Mouse (Mus musculus): Measurements from ENCODE around the gene Gm42791. TPM values are rescaled to one million over a fixed set of nuclear protein-coding genes. Genes with fewer than 3 reads are reported as not detected.

Gm42791 gene
- polyA plus RNA-seq, 1 experiment from 2014 or later, result 2.0 TPM

DNA sequence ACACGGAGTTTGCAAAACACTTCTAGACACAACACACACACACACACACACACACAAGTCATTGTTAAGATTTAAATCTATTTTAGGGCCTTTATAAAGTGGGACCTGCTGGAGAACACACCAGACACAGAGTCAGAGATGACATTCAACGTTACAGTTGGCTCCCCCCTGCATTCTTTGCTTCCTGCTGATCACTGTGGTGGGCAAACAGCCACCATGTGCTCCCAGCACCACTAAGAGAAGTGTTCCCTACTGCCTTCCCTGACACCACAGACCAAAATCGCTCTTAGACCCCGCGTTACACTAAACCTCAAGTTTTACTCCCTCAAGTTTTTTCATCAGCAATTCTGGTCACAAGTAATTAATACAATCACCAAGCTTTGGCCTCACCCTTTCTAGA lies 26.8 kb downstream of the Gm42791 start:
- no peak for DNase-seq (ENCODE audit: low spot score)
- Histone ChIP-seq H3K27ac (replicated peaks) (no peak overlapping the region), H3K27me3 (ENCODE audit: low read depth, poor library complexity, severe bottlenecking) (peaks cover 3% of the 10 kb centered on the region; the same call in 1 of the 2 replicates), H3K9me3 (replicated peaks) (no peaks in the 10 kb centered on the region), H3K4me3 (no peak overlapping the region), H3K4me1 (peaks cover 24% of the 10 kb centered on the region), H3K36me3 (no peaks in the 10 kb centered on the region)
- WGBS, result 71% methylated on average over 5 of the region's 5 CpGs

DNA sequence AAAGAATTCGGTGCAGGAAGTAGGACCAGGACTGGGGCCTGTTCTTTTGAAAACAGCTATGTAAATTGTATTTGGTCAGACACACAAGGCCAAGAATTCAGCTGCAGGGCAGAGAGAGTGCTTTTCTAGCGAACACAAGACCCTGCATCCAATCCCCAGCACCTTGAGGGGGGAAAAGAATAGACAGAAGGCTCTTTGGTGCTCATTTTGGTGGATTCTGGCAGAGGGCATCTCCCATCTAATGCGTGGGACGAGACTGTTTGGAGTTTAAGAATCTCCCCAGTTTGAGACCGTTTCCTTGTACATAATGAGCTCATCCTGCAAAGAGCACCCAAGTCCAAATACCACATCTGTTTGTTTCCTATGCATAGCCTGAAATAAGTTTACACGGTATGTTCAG lies 28.6 kb downstream of the Gm42791 start:
- no peak for DNase-seq (ENCODE audit: low spot score)
- no peaks in the 10 kb centered on the region for H3K9me3 ChIP-seq (replicated peaks)
- 70% methylated on average over 6 of the region's 6 CpGs for WGBS
- H3K27me3 ChIP-seq (ENCODE audit: low read depth, poor library complexity, severe bottlenecking), result peaks cover 3% of the 10 kb centered on the region; the same call in 1 of the 2 replicates
- H3K27ac ChIP-seq (replicated peaks), result peak overlapping the region; percentile 52
- H3K4me3 ChIP-seq, result no peak overlapping the region
- H3K36me3 ChIP-seq, result no peaks in the 10 kb centered on the region
- H3K4me1 ChIP-seq, result peaks cover 18% of the 10 kb centered on the region

DNA sequence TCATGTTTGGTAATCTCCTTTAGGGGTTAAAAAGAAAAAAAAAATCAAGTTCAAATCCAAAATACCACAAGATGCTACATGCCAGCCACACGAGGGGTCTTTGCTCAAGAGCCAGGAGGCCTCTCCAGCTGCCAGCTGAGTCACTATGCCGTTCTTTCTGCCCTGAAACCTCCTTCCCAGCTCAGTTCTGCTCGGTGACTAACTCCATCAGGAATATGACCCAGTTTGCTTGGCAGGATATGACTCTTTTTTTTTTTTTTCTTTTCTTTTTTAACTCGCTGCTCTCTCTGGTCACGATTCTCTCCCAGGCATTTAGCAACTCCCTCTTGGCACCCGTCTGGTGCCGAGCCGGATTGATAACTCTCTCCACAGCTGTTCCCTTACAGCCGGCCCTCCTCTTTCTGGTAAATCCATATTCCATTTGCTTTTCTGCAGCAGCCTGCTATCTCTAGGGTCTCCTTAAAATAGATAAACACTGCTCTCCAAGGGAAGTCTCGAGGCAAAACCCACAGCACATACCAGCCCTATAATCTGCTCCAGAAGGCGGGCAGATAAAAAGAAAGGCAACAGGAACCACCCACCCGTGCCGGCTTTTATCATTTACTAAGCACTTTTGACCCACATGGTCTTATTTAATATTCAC lies 29.1 kb downstream of the Gm42791 start:
- WGBS, result 51% methylated on average over 13 of the region's 13 CpGs
- no peak for DNase-seq (ENCODE audit: low spot score)
- no peaks in the 10 kb centered on the region for H3K36me3 ChIP-seq
- peaks cover 18% of the 10 kb centered on the region for H3K4me1 ChIP-seq
- no peak overlapping the region for H3K4me3 ChIP-seq
- no peaks in the 10 kb centered on the region; the same call in 1 of the 2 replicates for H3K27me3 ChIP-seq (ENCODE audit: low read depth, poor library complexity, severe bottlenecking)
- peak overlapping the region; percentile 52 for H3K27ac ChIP-seq (replicated peaks)
- no peaks in the 10 kb centered on the region for H3K9me3 ChIP-seq (replicated peaks)

DNA sequence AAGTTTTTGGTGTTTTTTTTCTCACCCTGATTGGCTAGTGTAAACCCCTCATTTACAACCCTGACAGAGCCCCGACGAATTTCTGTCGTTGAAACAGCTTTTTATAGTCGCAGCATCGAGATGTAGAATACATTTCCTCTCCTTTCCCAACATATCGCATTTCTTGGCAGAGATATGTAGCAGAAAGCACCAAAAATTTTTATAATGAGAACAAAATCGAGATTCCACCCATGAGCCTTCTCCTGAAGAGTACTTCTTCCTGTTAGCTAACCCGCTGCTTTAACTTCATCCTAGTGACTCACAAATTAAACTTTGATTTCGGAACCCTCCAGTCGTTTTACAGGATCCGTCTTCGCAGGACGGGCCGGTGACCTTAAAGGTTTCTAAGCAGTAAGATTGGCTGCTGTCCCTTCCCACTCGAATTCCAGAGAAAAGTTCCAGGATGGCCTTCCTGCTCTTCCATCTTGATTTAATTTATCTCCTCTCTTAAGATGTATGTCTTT lies 29.8 kb downstream of the Gm42791 start:
- Histone ChIP-seq H3K4me3 (no peak overlapping the region), H3K36me3 (no peaks in the 10 kb centered on the region), H3K9me3 (replicated peaks) (no peaks in the 10 kb centered on the region), H3K27ac (replicated peaks) (no peak overlapping the region), H3K4me1 (peaks cover 23% of the 10 kb centered on the region), H3K27me3 (ENCODE audit: low read depth, poor library complexity, severe bottlenecking) (peaks cover 7% of the 10 kb centered on the region)
- no peak for DNase-seq (ENCODE audit: low spot score)
- WGBS, result 78% methylated on average over 15 of the region's 15 CpGs

DNA sequence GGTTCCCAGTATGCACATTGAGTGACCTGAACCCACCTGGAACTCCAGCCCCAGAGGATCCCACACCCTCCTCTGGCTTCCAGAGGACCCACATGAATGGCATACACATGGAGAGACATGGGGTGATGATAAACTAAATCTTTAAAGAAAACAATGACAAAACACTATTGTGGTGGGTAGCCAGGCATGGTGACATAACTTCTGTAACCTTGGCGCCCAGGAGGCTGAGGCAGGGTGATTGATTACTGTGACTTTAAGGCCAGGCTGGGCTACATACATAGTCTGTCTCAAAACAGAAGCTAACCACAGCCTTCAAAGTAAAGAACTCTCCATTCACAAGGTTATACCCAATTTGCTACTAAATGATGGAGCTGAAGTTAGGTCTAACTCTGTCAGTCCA lies 30.7 kb downstream of the Gm42791 start:
- WGBS, result 81% methylated on average over 1 of the region's 1 CpGs
- no peaks in the 10 kb centered on the region for H3K36me3 ChIP-seq

GRCm38 (mm10) chr5:148960211-148960610 lies 34.7 kb downstream of the Gm42791 start:
- no peaks in the 10 kb centered on the region for H3K36me3 ChIP-seq
- WGBS, result 70% methylated on average over 10 of the region's 10 CpGs
- no peak for DNase-seq (ENCODE audit: low spot score)
- peaks cover 14% of the 10 kb centered on the region for H3K27me3 ChIP-seq (ENCODE audit: low read depth, poor library complexity, severe bottlenecking)
- H3K4me3 ChIP-seq, result no peak overlapping the region
- H3K27ac ChIP-seq (replicated peaks), result no peak overlapping the region
- H3K4me1 ChIP-seq, result peaks cover 26% of the 10 kb centered on the region
- H3K9me3 ChIP-seq (replicated peaks), result no peaks in the 10 kb centered on the region

More for the DNA sequence above, 30.7 kb downstream of the Gm42791 start:
- Histone ChIP-seq H3K4me3 (no peak overlapping the region), H3K9me3 (replicated peaks) (no peaks in the 10 kb centered on the region), H3K27me3 (ENCODE audit: low read depth, poor library complexity, severe bottlenecking) (peaks cover 11% of the 10 kb centered on the region), H3K4me1 (peaks cover 28% of the 10 kb centered on the region), H3K27ac (replicated peaks) (no peak overlapping the region)
- no peak for DNase-seq (ENCODE audit: low spot score)

DNA sequence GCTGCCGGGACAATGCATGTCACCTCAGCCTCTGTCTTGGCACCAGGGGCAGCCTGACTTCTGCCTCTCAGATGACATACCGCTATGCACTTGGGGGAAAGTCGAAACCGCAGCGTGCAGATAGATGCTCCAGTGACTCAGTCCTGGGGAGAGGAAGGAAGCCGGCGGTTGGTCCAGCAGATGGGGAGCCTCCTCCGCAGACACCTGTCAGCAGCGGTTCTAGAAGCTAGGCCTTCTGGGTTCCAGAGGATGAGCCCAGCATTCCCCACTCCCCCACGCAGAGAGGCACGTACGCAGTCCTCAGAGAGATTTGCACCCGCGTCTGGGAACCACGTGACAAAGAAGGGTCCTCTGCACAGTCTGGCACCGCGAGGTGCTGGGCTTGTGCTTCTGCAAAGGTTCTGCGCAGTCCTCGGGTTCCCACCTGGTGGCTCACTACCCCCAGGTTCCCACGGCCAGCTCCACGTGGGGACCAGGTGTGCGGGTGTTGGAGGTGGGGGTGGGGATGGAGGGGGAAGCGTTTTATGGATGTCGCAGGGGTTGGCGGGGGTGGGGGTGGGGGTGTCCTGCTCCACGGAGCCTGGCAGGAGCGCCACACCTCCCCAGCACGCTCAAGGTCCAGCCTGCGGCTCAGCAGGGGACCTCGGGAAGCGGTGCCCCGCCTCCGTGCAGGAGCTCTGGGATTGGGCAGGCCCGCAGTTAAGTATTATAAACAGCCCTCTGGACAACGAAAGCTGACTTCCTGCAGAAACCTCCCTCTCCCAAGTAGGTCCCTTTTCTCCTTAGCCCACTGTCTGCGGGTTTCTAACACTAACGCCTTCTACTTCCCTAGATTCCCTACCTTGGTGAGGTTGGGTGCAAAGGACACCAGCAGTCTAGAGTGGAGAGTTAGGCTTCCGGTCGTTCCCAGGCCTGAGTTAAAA lies 35.6 kb downstream of the Gm42791 start:
- Histone ChIP-seq H3K4me1 (peaks cover 26% of the 10 kb centered on the region), H3K27me3 (ENCODE audit: low read depth, poor library complexity, severe bottlenecking) (peaks cover 14% of the 10 kb centered on the region), H3K4me3 (peak overlapping the region; percentile 57), H3K36me3 (no peaks in the 10 kb centered on the region), H3K9me3 (replicated peaks) (no peaks in the 10 kb centered on the region), H3K27ac (replicated peaks) (peak overlapping the region; percentile 61)
- DNase-seq (ENCODE audit: low spot score), result no peak
- WGBS, result 3% methylated on average over 39 of the region's 39 CpGs

- no peak overlapping the region for H3K4me3 ChIP-seq
- no peak for DNase-seq (ENCODE audit: low spot score)
- H3K9me3 ChIP-seq (replicated peaks), result no peaks in the 10 kb centered on the region
- H3K27me3 ChIP-seq (ENCODE audit: low read depth, poor library complexity, severe bottlenecking), result peaks cover 14% of the 10 kb centered on the region
- WGBS, result 42% methylated on average over 9 of the region's 9 CpGs
- H3K27ac ChIP-seq (replicated peaks), result no peak overlapping the region
- H3K36me3 ChIP-seq, result no peaks in the 10 kb centered on the region
- H3K4me1 ChIP-seq, result peaks cover 26% of the 10 kb centered on the region
Measured at GRCm38 (mm10) chr5:148958355-148958754, 36.6 kb downstream of the Gm42791 start.

- H3K4me1 ChIP-seq, result peaks cover 26% of the 10 kb centered on the region
- H3K4me3 ChIP-seq, result no peak overlapping the region
- no peaks in the 10 kb centered on the region for H3K36me3 ChIP-seq
- DNase-seq (ENCODE audit: low spot score), result no peak
- H3K9me3 ChIP-seq (replicated peaks), result no peaks in the 10 kb centered on the region
- H3K27me3 ChIP-seq (ENCODE audit: low read depth, poor library complexity, severe bottlenecking), result peaks cover 14% of the 10 kb centered on the region
- no peak overlapping the region for H3K27ac ChIP-seq (replicated peaks)
- WGBS, result 68% methylated on average over 9 of the region's 9 CpGs
Measured at GRCm38 (mm10) chr5:148956898-148957535, 37.9 kb downstream of the Gm42791 start.

- H3K9me3 ChIP-seq (replicated peaks), result no peaks in the 10 kb centered on the region
- no peak overlapping the region for H3K27ac ChIP-seq (replicated peaks)
- DNase-seq (ENCODE audit: low spot score), result no peak
- H3K4me3 ChIP-seq, result no peak overlapping the region
- H3K4me1 ChIP-seq, result peaks cover 26% of the 10 kb centered on the region
- 87% methylated on average over 9 of the region's 9 CpGs for WGBS
- peaks cover 14% of the 10 kb centered on the region for H3K27me3 ChIP-seq (ENCODE audit: low read depth, poor library complexity, severe bottlenecking)
- H3K36me3 ChIP-seq, result no peaks in the 10 kb centered on the region
Measured at GRCm38 (mm10) chr5:148956091-148956490, 38.9 kb downstream of the Gm42791 start.

- Histone ChIP-seq H3K27me3 (ENCODE audit: low read depth, poor library complexity, severe bottlenecking) (peaks cover 12% of the 10 kb centered on the region), H3K36me3 (no peaks in the 10 kb centered on the region), H3K4me1 (peaks cover 25% of the 10 kb centered on the region), H3K27ac (replicated peaks) (no peak overlapping the region), H3K9me3 (replicated peaks) (no peaks in the 10 kb centered on the region), H3K4me3 (no peak overlapping the region)
- WGBS, result 91% methylated on average over 6 of the region's 6 CpGs
- no peak for DNase-seq (ENCODE audit: low spot score)
Measured at GRCm38 (mm10) chr5:148955575-148955974, 39.4 kb downstream of the Gm42791 start.

GRCm38 (mm10) chr5:148954314-148955060 lies 40.5 kb downstream of the Gm42791 start:
- Histone ChIP-seq H3K4me1 (peaks cover 14% of the 10 kb centered on the region), H3K4me3 (no peak overlapping the region), H3K36me3 (no peaks in the 10 kb centered on the region), H3K27me3 (ENCODE audit: low read depth, poor library complexity, severe bottlenecking) (peaks cover 3% of the 10 kb centered on the region; the same call in 1 of the 2 replicates), H3K27ac (replicated peaks) (no peak overlapping the region), H3K9me3 (replicated peaks) (no peaks in the 10 kb centered on the region)
- no peak for DNase-seq (ENCODE audit: low spot score)
- WGBS, result 85% methylated on average over 22 of the region's 22 CpGs
